Mouse (Mus musculus): ENCODE data around the gene Atp2a1. TPM values are rescaled to one million over a fixed set of nuclear protein-coding genes. Genes with fewer than 3 reads are reported as not detected.
"Not testable (repeated sequence)": the region's sequence is repeated elsewhere in the genome, so short reads cannot be mapped to it uniquely, and the experiment has no call there.

Atp2a1 gene
- polyA plus RNA-seq, 1 experiment from 2014 or later: 0.33 TPM

DNA sequence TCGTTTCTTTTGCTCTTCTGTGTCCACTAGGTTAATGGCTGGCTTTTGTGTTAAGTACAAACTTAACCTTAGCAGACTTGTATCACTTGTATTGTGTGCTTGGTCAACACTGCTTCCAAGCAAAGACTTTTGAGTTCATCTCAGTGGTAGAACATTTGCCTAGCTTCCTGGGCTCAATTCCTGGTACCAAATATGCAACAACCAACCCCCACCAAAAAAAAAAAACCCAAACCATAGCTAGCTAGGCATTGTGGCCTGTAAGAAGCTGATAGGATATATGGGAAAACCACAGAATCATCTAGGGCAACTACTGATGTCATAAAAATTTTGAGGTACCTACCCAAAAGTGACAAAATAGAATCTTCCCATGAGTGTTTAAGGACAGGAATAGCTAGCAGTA, 28.1 kb upstream of the Atp2a1 start:
- H3K27me3 ChIP-seq (ENCODE audit: poor library complexity, severe bottlenecking): no peaks in the 10 kb centered on the region
- H3K36me3 ChIP-seq (replicated peaks): peaks cover 76% of the 10 kb centered on the region

DNA sequence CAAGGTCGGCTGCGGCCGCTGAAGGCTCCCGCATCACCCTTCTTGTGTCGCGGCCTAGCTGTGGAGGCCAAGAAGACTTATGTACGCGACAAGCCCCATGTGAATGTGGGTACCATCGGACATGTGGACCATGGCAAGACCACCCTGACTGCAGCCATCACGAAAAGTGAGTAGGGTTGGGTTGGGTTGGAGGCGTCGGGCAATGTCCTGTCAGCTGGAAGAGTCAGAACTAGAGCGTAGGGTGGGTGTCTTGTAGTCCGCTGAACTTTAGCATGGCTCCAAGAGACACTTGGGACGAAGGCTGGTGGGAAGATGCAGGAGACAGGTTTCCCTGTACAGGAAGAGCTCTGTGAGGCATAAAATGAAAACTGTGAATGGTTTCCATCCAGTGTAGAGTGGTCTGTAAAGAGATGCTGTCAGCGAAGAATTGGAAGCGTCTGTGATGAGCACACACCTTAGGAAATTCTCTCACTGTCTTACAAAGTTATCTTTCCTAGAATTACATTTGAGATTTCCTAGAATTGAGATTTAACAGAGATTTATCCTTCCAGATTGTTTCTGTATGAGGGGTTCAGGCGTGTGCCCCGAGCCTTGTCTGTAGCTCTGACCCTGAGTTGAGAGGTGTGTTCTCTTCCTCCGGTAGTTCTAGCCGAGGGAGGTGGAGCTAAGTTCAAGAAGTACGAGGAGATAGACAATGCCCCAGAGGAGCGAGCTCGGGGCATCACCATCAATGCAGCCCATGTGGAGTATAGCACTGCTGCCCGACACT, 24.9 kb upstream of the Atp2a1 start:
- not testable (repeated sequence) for H3K27me3 ChIP-seq (ENCODE audit: poor library complexity, severe bottlenecking); DNase-seq (ENCODE audit: extremely low spot score, low spot score); H3K9me3 ChIP-seq
- peak overlapping the region; percentile 64 for H3K4me3 ChIP-seq
- WGBS: 21% methylated on average over 25 of the region's 25 CpGs
- H3K27ac ChIP-seq: peak overlapping the region; percentile 86
- H3K4me1 ChIP-seq: peaks cover 25% of the 10 kb centered on the region
- peaks cover 44% of the 10 kb centered on the region for H3K36me3 ChIP-seq (replicated peaks)

More for the DNA sequence above, 28.1 kb upstream of the Atp2a1 start:
- Histone ChIP-seq H3K27ac (no peak overlapping the region), H3K4me1 (peaks cover 20% of the 10 kb centered on the region), H3K9me3 (no peaks in the 10 kb centered on the region), H3K4me3 (no peak overlapping the region)
- 80% methylated on average over 1 of the region's 1 CpGs for WGBS
- DNase-seq (ENCODE audit: extremely low spot score, low spot score): no peak

DNA sequence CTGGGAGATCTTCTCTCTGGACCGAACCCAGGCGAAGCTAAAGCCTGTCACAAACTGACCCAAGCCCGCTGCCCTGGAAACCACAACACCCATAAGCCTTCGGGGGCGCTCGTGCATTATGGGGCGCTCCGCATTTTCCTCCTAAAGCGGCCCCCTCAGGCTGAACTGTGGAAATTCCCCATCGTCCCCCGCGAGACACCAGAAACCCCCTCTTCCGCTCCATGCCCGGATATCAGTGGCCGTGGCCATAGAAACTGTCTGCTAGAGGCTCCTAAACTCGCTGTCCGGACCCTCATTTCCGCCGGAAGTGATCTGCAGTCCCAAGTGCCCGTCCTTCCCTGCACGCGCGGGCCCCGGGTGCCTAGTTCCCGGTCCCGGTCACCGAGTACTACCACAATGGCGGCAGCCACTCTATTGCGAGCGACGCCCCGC, 24.2 kb upstream of the Atp2a1 start, which contains the start of gene Tufm:
Gene Tufm (plus strand): TSS at position 310 of the 432 bp plus-strand sequence.
- H3K27me3 ChIP-seq (ENCODE audit: poor library complexity, severe bottlenecking): no peaks in the 10 kb centered on the region
- H3K36me3 ChIP-seq (replicated peaks): peaks cover 36% of the 10 kb centered on the region
- under 1% methylated on average over 32 of the region's 32 CpGs for WGBS
- peak; percentile 99 for DNase-seq (ENCODE audit: extremely low spot score, low spot score)
- H3K27ac ChIP-seq: peak within 1 kb of the TSS; percentile 86
- no peaks in the 10 kb centered on the region for H3K9me3 ChIP-seq
- H3K4me1 ChIP-seq: peaks cover 32% of the 10 kb centered on the region
- peak within 1 kb of the TSS; percentile 64 for H3K4me3 ChIP-seq

DNA sequence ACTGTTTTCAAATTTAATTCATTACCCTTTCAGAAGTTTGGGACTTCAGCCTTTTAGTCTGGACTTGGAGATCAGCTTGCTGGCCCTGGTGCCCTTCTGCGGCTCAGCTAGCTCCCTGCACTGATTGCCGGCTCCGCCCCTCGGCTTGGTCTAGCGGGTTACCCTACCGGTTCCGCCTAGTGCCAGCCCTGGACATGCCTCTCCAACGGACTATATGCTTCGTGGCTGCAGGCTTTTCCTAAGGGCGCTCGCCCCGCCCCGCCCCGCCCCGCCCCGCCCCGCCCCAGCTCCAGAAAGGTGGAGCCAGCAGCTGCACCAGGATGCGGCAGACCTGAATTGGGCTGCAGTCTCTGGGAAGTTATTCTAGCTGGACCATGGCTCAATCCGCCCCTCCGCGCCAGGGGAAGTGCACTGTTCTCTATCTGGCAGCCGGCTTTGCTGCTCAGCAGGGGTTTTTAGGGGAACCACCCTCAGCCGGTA, 19.5 kb upstream of the Atp2a1 start:
- Histone ChIP-seq H3K27ac (peak overlapping the region; percentile 70), H3K4me3 (peak overlapping the region; percentile 46), H3K36me3 (replicated peaks) (no peaks in the 10 kb centered on the region), H3K27me3 (ENCODE audit: poor library complexity, severe bottlenecking) (no peaks in the 10 kb centered on the region), H3K4me1 (peaks cover 22% of the 10 kb centered on the region), H3K9me3 (0 out of 2 replicates have a peak, but pooled peaks cover 4% of the 10 kb centered on the region)
- under 1% methylated on average over 23 of the region's 23 CpGs for whole genome bisulfite sequencing
- peak; percentile 88 for DNase-seq (ENCODE audit: extremely low spot score, low spot score)

DNA sequence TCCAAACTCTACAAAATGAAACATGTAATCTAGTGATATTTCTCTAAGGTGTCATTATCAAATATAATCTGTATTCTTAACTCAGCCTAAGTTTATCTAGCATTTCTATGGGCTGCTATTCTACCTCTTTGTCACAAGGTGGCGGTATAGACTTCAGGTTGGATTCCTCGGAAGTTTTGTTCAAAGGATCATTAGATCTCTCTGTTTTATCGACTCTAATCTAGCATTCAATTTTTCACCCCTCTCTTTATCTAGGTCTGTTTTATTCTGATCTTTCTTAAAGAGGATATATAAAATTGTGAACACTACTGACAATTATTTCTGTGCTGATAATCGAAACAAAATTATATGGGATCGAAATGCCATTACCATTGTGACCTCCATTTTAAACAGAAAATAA, 18.8 kb upstream of the Atp2a1 start:
- Histone ChIP-seq H3K9me3 (0 out of 2 replicates have a peak, but pooled peaks cover 4% of the 10 kb centered on the region), H3K4me3 (peak overlapping the region; percentile 46), H3K27me3 (ENCODE audit: poor library complexity, severe bottlenecking) (no peaks in the 10 kb centered on the region), H3K27ac (no peak overlapping the region; the same call in 1 of the 2 replicates), H3K36me3 (replicated peaks) (no peaks in the 10 kb centered on the region), H3K4me1 (peaks cover 17% of the 10 kb centered on the region)
- 25% methylated on average over 5 of the region's 5 CpGs for WGBS
- no peak for DNase-seq (ENCODE audit: extremely low spot score, low spot score)

DNA sequence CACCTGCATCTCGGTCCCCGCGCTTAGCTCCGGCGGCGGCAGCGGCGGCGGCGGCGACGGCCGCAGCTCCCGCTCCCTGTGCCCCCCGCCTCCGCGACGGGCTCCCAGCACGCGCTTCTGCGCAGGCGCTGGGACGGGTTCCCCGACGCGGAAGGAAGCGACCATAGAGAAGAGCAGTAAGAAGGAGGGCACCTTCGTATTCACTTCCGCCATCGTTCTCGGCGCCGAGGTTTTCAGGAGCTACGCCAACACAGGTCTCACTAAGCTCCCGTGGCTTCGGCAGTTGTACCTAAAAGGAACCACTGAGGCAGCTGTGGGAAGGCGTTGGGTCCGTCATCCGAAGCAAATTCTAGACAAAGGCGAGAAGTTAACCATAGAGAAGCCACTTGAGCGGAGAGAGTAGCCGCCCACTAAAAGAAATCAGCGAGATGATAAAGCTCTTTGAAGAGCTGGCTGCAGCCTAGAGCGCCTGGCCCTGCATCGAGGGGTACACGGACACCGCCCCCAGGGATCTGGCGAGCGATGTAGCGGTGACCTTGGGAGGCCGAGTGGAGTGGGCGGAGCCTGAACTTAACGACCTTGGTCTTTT, 12.2 kb upstream of the Atp2a1 start, which contains the start of gene Sh2b1:
Gene Sh2b1 (minus strand): TSS at position 432 of the 589 bp plus-strand sequence.
- peak; percentile 90 for DNase-seq (ENCODE audit: extremely low spot score, low spot score)
- Histone ChIP-seq H3K27me3 (ENCODE audit: poor library complexity, severe bottlenecking) (no peaks in the 10 kb centered on the region), H3K4me1 (peaks cover 27% of the 10 kb centered on the region), H3K9me3 (no peaks in the 10 kb centered on the region), H3K4me3 (peak within 1 kb of the TSS; percentile 78), H3K36me3 (replicated peaks) (peaks cover 34% of the 10 kb centered on the region), H3K27ac (peak within 1 kb of the TSS; percentile 97)
- WGBS: under 1% methylated on average over 53 of the region's 53 CpGs

DNA sequence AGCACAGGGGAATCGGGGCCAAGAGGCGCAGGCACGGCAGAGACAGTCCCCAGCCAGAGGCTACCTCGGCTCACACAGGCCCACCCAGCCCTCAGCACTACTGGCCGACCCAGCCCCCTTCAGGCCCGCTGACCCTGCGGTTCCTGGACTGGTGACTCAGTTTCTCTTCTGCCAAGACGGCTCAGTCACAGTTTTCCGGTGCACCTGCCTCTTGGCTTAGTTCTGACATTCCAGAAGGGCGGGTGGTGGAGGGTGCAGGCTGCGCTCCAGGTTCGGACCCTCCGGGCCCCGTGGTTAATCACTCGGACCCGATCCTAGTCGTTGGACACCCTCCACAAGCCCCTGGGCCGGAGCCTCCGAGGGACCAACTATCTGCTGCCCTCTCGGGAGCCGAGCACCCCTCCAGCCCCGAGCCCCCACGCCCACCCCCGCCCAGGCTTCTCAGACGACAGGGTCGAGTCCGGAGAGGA, 11.6 kb upstream of the Atp2a1 start:
- peaks cover 27% of the 10 kb centered on the region for H3K4me1 ChIP-seq
- no peaks in the 10 kb centered on the region for H3K27me3 ChIP-seq (ENCODE audit: poor library complexity, severe bottlenecking)
- H3K36me3 ChIP-seq (replicated peaks): peaks cover 40% of the 10 kb centered on the region
- WGBS: 3% methylated on average over 27 of the region's 27 CpGs
- H3K9me3 ChIP-seq: no peaks in the 10 kb centered on the region
- H3K4me3 ChIP-seq: peak overlapping the region; percentile 78
- DNase-seq (ENCODE audit: extremely low spot score, low spot score): no peak
- peak overlapping the region; percentile 97 for H3K27ac ChIP-seq

DNA sequence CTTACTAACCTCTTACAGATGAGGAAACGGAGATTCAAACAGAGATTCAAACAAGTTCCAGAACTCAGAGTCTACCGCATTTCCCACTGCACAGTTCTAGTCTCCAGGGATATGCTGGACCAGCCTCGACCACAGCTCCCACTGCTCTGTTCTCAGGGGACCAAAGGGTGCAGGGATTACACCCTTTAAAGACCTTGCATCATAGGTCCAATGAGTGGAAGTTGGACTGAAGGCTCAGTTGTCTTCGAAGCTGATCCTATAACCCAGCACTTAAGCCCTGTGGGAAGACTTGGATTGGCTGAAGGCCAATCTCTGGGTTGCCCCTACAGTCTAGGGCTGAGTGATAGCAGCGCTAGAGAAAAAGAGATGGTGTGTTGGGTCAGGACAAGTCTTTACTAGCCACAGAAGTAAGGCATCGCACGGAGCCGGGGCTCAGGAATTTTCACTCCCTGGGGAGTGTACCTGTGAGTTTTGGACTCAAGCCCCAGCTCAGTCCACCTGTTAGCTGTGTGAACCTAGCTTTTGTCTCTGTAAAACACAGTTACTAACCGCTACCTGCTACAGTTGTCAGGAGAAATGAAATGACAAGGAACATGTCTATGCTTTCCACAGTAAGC, 10.7 kb upstream of the Atp2a1 start:
- 94% methylated on average over 9 of the region's 9 CpGs for WGBS
- Histone ChIP-seq H3K36me3 (replicated peaks) (peaks cover 49% of the 10 kb centered on the region), H3K4me1 (peaks cover 27% of the 10 kb centered on the region), H3K4me3 (peak overlapping the region; percentile 78), H3K27ac (no peak overlapping the region), H3K27me3 (ENCODE audit: poor library complexity, severe bottlenecking) (no peaks in the 10 kb centered on the region), H3K9me3 (no peaks in the 10 kb centered on the region)
- no peak for DNase-seq (ENCODE audit: extremely low spot score, low spot score)

DNA sequence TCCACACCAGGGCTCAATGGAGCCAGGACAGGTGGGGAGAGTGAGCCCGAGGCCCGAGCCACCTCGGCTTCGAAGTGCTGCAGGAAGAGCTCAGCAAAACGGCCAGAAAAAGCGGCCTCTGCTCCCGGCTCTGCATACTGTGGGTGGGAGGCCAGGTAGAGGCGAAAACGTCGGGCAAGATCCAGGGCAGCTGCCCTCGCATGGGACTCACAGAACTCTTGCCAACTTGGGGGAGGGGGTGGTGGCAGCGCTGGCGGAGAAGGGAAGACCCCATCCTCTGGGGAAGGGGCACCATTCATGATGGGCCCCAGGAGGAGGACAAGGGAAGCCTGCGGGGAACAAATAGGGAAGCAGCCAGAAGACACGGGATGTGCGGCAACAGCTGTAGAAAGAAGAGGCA, 9.8 kb upstream of the Atp2a1 start:
- no peak for DNase-seq (ENCODE audit: extremely low spot score, low spot score)
- WGBS: 94% methylated on average over 16 of the region's 16 CpGs
- peaks cover 27% of the 10 kb centered on the region for H3K4me1 ChIP-seq
- no peak overlapping the region for H3K27ac ChIP-seq
- H3K36me3 ChIP-seq (replicated peaks): peaks cover 58% of the 10 kb centered on the region
- H3K27me3 ChIP-seq (ENCODE audit: poor library complexity, severe bottlenecking): no peaks in the 10 kb centered on the region
- H3K9me3 ChIP-seq: no peaks in the 10 kb centered on the region
- peak overlapping the region; percentile 18; the same call in 1 of the 2 replicates for H3K4me3 ChIP-seq

DNA sequence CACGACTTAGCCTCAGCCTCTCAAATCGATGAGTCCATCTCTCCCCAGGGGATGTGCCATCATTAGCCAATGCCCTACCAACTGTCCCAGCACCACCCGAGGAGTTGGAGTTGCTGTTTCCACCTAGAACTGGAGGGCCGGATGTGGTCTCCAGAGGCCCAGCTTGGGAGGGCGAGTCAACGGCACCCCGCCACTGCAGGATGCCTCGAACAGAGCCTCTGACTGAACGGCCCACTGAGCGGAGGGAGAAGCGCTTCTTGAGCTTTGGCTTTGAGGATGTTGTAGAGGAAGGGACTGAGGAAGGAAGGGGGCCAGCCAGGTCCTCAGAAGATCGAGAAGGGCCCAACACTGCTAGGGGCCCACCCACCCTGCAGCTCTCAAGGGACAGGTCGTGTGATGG, 9.4 kb upstream of the Atp2a1 start:
- peaks cover 62% of the 10 kb centered on the region for H3K36me3 ChIP-seq (replicated peaks)
- H3K27ac ChIP-seq: no peak overlapping the region
- DNase-seq (ENCODE audit: extremely low spot score, low spot score): no peak
- peaks cover 27% of the 10 kb centered on the region for H3K4me1 ChIP-seq
- H3K27me3 ChIP-seq (ENCODE audit: poor library complexity, severe bottlenecking): no peaks in the 10 kb centered on the region
- 88% methylated on average over 13 of the region's 13 CpGs for WGBS
- H3K4me3 ChIP-seq: no peak overlapping the region
- no peaks in the 10 kb centered on the region for H3K9me3 ChIP-seq

DNA sequence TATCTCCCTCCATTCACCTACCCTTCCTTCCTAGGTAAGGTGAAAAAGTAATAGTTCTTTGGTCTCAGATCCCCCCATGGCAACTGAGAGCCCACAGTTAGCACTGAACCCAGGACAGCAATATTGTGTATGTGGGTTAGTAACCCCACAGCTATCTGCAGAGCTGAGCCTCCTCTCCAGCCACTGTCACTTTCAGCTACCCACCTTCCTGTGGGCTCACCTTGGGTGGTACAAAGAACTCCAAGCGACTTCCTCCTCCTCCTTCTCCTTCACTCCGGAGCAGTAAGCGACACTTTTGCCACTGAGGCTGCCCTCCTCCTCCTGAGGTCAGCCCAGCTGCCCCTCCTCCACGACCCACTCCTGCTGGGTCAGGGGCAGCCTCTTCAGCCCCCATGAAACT, 8.9 kb upstream of the Atp2a1 start:
- DNase-seq (ENCODE audit: extremely low spot score, low spot score): no peak
- no peak overlapping the region for H3K27ac ChIP-seq
- no peaks in the 10 kb centered on the region for H3K9me3 ChIP-seq
- H3K4me3 ChIP-seq: no peak overlapping the region
- H3K27me3 ChIP-seq (ENCODE audit: poor library complexity, severe bottlenecking): no peaks in the 10 kb centered on the region
- WGBS: 92% methylated on average over 4 of the region's 4 CpGs
- H3K4me1 ChIP-seq: peaks cover 27% of the 10 kb centered on the region
- H3K36me3 ChIP-seq (replicated peaks): peaks cover 67% of the 10 kb centered on the region

DNA sequence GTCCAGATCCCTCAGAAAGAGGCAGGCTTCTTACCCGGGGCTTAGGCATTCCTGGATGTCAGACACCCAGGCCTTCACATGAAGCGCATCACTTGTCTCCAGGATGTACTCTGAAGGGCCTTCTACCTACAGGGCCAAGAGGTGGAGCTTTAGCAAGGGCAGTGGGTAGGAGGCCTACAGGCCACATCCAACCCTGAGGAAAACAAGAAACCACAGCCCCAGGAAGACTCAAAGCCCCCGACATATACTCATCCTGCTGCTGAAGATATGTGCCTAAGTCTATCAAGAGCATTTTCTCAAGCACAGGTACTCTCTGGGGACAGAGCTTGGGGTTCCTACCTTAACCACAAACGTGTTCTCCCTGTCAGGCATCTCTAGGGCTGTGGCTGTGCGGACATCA, 8.5 kb upstream of the Atp2a1 start:
- DNase-seq (ENCODE audit: extremely low spot score, low spot score): no peak
- Histone ChIP-seq H3K4me3 (no peak overlapping the region), H3K36me3 (replicated peaks) (peaks cover 72% of the 10 kb centered on the region), H3K9me3 (no peaks in the 10 kb centered on the region), H3K27ac (no peak overlapping the region), H3K27me3 (ENCODE audit: poor library complexity, severe bottlenecking) (no peaks in the 10 kb centered on the region), H3K4me1 (peaks cover 27% of the 10 kb centered on the region)
- 93% methylated on average over 5 of the region's 5 CpGs for WGBS
